Mouse (Mus musculus) layer of hippocampus, postnatal 10 days (tissue): ENCODE data around the gene 2810408A11Rik. TPM values are rescaled to one million over a fixed set of nuclear protein-coding genes. Genes with fewer than 3 reads are reported as not detected.

ENCODE experiments used
- DNase-seq, 2 experiments: peaks; one replicate each; pipeline ENCODE4 v3.0.0; 2021; ENCODE audit warnings: low spot score in 2 of 2
- total RNA-seq, 2 experiments: library from RNA; stranded (reverse); gene quantifications; 2 replicates each; pipeline ENCODE4 v1.2.3; 2021

2810408A11Rik gene
- total RNA-seq, 2 experiments from 2014 or later = 2.4 to 2.5 TPM

- DNase-seq = peak; percentile 91 to 92
These were observed 13.0 kb upstream of the 2810408A11Rik start, which contains the start of gene Gps2 for GRCm38 (mm10) chr11:69913554-69914371. Gps2 (plus strand) TSS chr11:69913888.

GRCm38 (mm10) chr11:69912716-69913530 lies 12.1 kb upstream of the 2810408A11Rik start:
- no peak for DNase-seq

GRCm38 (mm10) chr11:69911701-69912100 lies 10.9 kb upstream of the 2810408A11Rik start:
- DNase-seq = no peak

GRCm38 (mm10) chr11:69910781-69911560 lies 10.2 kb upstream of the 2810408A11Rik start:
- DNase-seq = no peak

- DNase-seq = no peak
These were observed 9.4 kb upstream of the 2810408A11Rik start for GRCm38 (mm10) chr11:69910177-69910576.

GRCm38 (mm10) chr11:69909174-69909573 lies 8.4 kb upstream of the 2810408A11Rik start:
- no peak for DNase-seq

- no peak for DNase-seq
These were observed 7.9 kb upstream of the 2810408A11Rik start for GRCm38 (mm10) chr11:69908645-69909044.

GRCm38 (mm10) chr11:69904311-69904710 lies 3.5 kb upstream of the 2810408A11Rik start:
- DNase-seq = no peak

GRCm38 (mm10) chr11:69902972-69903371 lies 2.2 kb upstream of the 2810408A11Rik start:
- DNase-seq = no peak

- peak in 1 of 2 experiments; percentile 30 for DNase-seq
These were observed 1.2 kb upstream of the 2810408A11Rik start for GRCm38 (mm10) chr11:69901993-69902392.

- DNase-seq = peak; percentile 95
These were observed 639 bp upstream of the 2810408A11Rik start for GRCm38 (mm10) chr11:69901406-69901846.

GRCm38 (mm10) chr11:69899870-69900269 lies 917 bp downstream of the 2810408A11Rik start:
- no peak for DNase-seq

- DNase-seq = no peak
These were observed 5.5 kb downstream of the 2810408A11Rik start, which contains the start of gene Acap1 for GRCm38 (mm10) chr11:69895291-69895690. Acap1 (minus strand) TSS chr11:69895539.

GRCm38 (mm10) chr11:69894671-69895070 lies 6.1 kb downstream of the 2810408A11Rik start:
- DNase-seq = no peak

- peak; percentile 36 to 62 for DNase-seq
These were observed 9.3 kb downstream of the 2810408A11Rik start for GRCm38 (mm10) chr11:69891482-69891881.

GRCm38 (mm10) chr11:69886907-69887635 lies 13.7 kb downstream of the 2810408A11Rik start:
- no peak for DNase-seq

GRCm38 (mm10) chr11:69884663-69885062 lies 16.1 kb downstream of the 2810408A11Rik start:
- no peak for DNase-seq

GRCm38 (mm10) chr11:69884240-69884639 lies 16.5 kb downstream of the 2810408A11Rik start:
- no peak for DNase-seq

GRCm38 (mm10) chr11:69883527-69884151 lies 17.1 kb downstream of the 2810408A11Rik start:
- no peak for DNase-seq

- DNase-seq = no peak
These were observed 17.7 kb downstream of the 2810408A11Rik start for GRCm38 (mm10) chr11:69883066-69883465.
